Mouse (Mus musculus) liver, embryonic 16.5 days (tissue): ENCODE results near the gene Cwh43. TPM values are rescaled to one million over a fixed set of nuclear protein-coding genes. Genes with fewer than 3 reads are reported as not detected.

Source experiments
- ATAC-seq: fragments of 200-750 bp; cut with Nextera tagmentation; 2 replicates; pipeline ENCODE4 v1.8.0; 2017; ENCODE audit warnings: low read depth, mild to moderate bottlenecking, moderate number of reproducible peaks, moderate library complexity
- H3K27ac ChIP-seq: fragments of 300-500 bp; sonication (generic); 2 replicates; pipeline ENCODE4 v1.5.1; 2014; ENCODE audit warnings: mild to moderate bottlenecking, low read length
- H3K27me3 ChIP-seq: fragments of 300-500 bp; sonication (generic); 2 replicates; pipeline ENCODE4 v1.6.1; 2014; ENCODE audit warnings: low read depth, low read length, mixed read lengths; ENCODE audit not compliant: control insufficient read depth, insufficient read depth
- H3K36me3 ChIP-seq: fragments of 300-500 bp; sonication (generic); 2 replicates; pipeline ENCODE4 v1.6.1; 2014; ENCODE audit warnings: mild to moderate bottlenecking; ENCODE audit not compliant: control insufficient read depth, insufficient read depth
- H3K4me1 ChIP-seq: fragments of 300-500 bp; sonication (generic); 2 replicates; pipeline ENCODE4 v1.6.1; 2014; ENCODE audit warnings: low read depth, low read length, mixed read lengths; ENCODE audit not compliant: control insufficient read depth
- H3K4me2 ChIP-seq: fragments of 300-500 bp; sonication (generic); 2 replicates; pipeline ENCODE4 v1.6.1; 2014; ENCODE audit warnings: low read depth, low read length, mixed read lengths
- H3K4me3 ChIP-seq: fragments of 300-500 bp; sonication (generic); 2 replicates; pipeline ENCODE4 v1.5.1; 2014; ENCODE audit warnings: low read depth, mild to moderate bottlenecking, low read length
- H3K9ac ChIP-seq: fragments of 300-500 bp; sonication (generic); 2 replicates; pipeline ENCODE4 v1.6.1; 2014; ENCODE audit warnings: low read depth, low read length
- H3K9me3 ChIP-seq: fragments of 300-500 bp; sonication (generic); replicated peaks from 2 replicates; pipeline ENCODE4 v1.6.1; 2016; ENCODE audit warnings: low read length; ENCODE audit not compliant: control insufficient read depth
- WGBS: fragments of 180-500 bp; shearing (Covaris S2); extraction: QIAGEN DNeasy Blood & Tissue Kit; methylation state at CpG from one replicate; pipeline ENCODE4 v1.1.7; 2014; ENCODE audit not compliant: insufficient replicate concordance; 5-methylcytosine and 5-hydroxymethylcytosine counted together
- polyA plus RNA-seq: library from polyadenylated mRNA; unstranded; fragments of >200 nt; fragmentation: Nextera tagmentation; extraction: Ambion mirVana; gene quantifications from 2 replicates; pipeline ENCODE4 v1.2.1, GENCODE M21; 2015

The Cwh43 gene
- polyA plus RNA-seq, 1 experiment from 2014 or later = not detected

- Histone ChIP-seq H3K4me1 (peaks cover 4% of the 10 kb centered on the region), H3K36me3 (no peaks in the 10 kb centered on the region), H3K4me2 (no peak overlapping the region), H3K9me3 (no peaks in the 10 kb centered on the region), H3K9ac (no peak overlapping the region), H3K4me3 (no peak overlapping the region), H3K27ac (no peak overlapping the region), H3K27me3 (no peaks in the 10 kb centered on the region)
- WGBS = 62% methylated on average over 3 of the region's 3 CpGs
- no peak for ATAC-seq
Observed at GRCm38 (mm10) chr5:73497401-73497800, 91.5 kb downstream of the Cwh43 start.

GRCm38 (mm10) chr5:73498559-73498958, 92.7 kb downstream of the Cwh43 start:
- Histone ChIP-seq H3K4me1 (no peaks in the 10 kb centered on the region; the same call in 1 of the 2 replicates), H3K9ac (no peak overlapping the region), H3K4me3 (no peak overlapping the region), H3K27me3 (no peaks in the 10 kb centered on the region), H3K9me3 (no peaks in the 10 kb centered on the region), H3K36me3 (no peaks in the 10 kb centered on the region), H3K27ac (no peak overlapping the region), H3K4me2 (no peak overlapping the region)
- no peak for ATAC-seq
- WGBS = 61% methylated on average over 8 of the region's 8 CpGs

GRCm38 (mm10) chr5:73500867-73501440, 95.1 kb downstream of the Cwh43 start:
- peak; percentile 65; the same call in 1 of the 2 replicates for ATAC-seq
- H3K9me3 ChIP-seq = no peaks in the 10 kb centered on the region
- H3K36me3 ChIP-seq = no peaks in the 10 kb centered on the region
- no peaks in the 10 kb centered on the region for H3K27me3 ChIP-seq
- H3K27ac ChIP-seq = no peak overlapping the region
- H3K4me2 ChIP-seq = no peak overlapping the region
- no peaks in the 10 kb centered on the region; the same call in 1 of the 2 replicates for H3K4me1 ChIP-seq
- no peak overlapping the region for H3K9ac ChIP-seq
- 65% methylated on average over 7 of the region's 7 CpGs for WGBS
- no peak overlapping the region for H3K4me3 ChIP-seq

- Histone ChIP-seq H3K27me3 (no peaks in the 10 kb centered on the region), H3K9ac (no peak overlapping the region), H3K4me1 (no peaks in the 10 kb centered on the region; the same call in 1 of the 2 replicates), H3K4me2 (no peak overlapping the region), H3K4me3 (no peak overlapping the region), H3K9me3 (no peaks in the 10 kb centered on the region), H3K36me3 (no peaks in the 10 kb centered on the region), H3K27ac (no peak overlapping the region)
- no peak for ATAC-seq
- WGBS = 77% methylated on average over 9 of the region's 9 CpGs
Observed at GRCm38 (mm10) chr5:73502422-73502821, 96.5 kb downstream of the Cwh43 start.

Other genes starting within 250 kb of the Cwh43 start
- gene Fryl, start 149.5 kb upstream of the Cwh43 start, polyA plus RNA-seq = 43.6 and 44.1 TPM in 2 replicates
- gene Ociad1, start 113.3 kb upstream of the Cwh43 start, polyA plus RNA-seq = 108 and 118 TPM in 2 replicates
- 6.2 and 7.4 TPM in 2 replicates for gene Ociad2, start 65.0 kb upstream of the Cwh43 start, polyA plus RNA-seq
- 2.5 and 3.1 TPM in 2 replicates for gene Dcun1d4, start 74.9 kb downstream of the Cwh43 start, polyA plus RNA-seq
- gene Lrrc66, start 226.5 kb downstream of the Cwh43 start, polyA plus RNA-seq = 0.19 TPM in 1 of 2 replicates, not detected in the other
- gene Sgcb, start 241.7 kb downstream of the Cwh43 start, polyA plus RNA-seq = 2.4 and 2.7 TPM in 2 replicates
- not detected in 2 replicates for gene Spata18, start 245.3 kb downstream of the Cwh43 start, polyA plus RNA-seq